Mouse (Mus musculus) lung, postnatal 0 days (tissue): ENCODE results near the gene Hoxa9.

Experiments
- CTCF ChIP-seq: IDR thresholded peaks from 2 replicates; pipeline ENCODE4 v1.5.1; 2016; ENCODE audit warnings: antibody characterized with exemption, mild to moderate bottlenecking
- EP300 ChIP-seq: IDR thresholded peaks from 2 replicates; pipeline ENCODE4 v1.6.1; 2016; ENCODE audit warnings: antibody characterized with exemption, mild to moderate bottlenecking, control low read depth

DNA sequence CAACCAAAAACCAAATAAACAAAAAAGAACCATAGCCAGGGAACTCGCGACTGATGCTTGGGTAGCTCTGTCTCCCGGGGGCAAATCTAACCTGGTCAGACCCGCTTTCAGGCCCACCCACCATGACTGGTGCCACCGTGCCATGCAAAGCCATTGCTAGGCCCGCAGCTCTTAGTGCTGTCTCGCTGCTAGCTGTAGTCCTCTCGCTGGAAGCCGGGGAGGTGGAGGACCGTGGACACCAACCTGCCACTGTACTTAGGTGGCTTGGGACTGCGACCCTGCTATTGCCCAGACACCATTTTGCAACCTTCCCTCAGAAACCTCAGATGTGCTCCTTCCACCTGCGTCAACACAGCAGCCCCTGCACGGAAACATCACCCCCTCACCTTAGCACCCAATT, 18.9 kb downstream of the Hoxa9 start:
- TF ChIP-seq CTCF, result no peak
- TF ChIP-seq EP300, result no peak
